Mouse (Mus musculus): Measurements from ENCODE around the gene Gpm6b. TPM values are rescaled to one million over a fixed set of nuclear protein-coding genes. Genes with fewer than 3 reads are reported as not detected.

Gene Gpm6b
- 10 to 100 TPM; 11.2 to 17.4 TPM for polyA plus RNA-seq (2017; shearing (Covaris generic))

DNA sequence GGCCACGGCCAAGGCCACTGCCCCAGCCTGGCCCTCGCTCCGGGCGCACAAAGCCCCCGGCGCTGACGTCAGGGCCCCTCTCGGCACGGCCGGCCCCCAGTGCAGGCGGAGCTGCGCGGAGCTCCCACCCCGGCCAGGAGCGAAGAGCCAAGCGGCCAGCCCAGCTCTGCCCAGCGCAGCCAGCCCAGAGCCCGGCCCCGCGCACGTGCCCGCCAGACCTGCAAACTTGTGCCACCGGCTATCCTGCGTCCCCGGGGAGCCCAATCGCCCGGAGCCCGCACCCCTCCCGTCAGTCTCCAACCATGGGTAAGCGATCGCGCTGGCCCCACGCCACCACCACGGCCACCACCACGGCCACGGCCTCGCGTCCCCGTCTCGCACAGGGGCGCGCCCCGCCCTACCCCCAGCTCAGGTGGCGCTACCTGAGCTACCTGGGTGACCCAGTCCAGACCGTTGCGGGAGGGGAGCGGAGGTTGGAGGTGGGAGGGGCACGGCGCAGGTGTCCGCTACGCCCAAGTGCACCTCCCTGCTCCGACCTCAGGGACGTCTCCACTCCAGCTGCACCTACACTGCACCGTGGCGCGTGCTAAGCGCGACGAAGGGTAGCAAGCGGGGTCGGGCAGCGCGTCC, at the start of gene Gpm6b:
TSS of gene Gpm6b (plus strand) at position 81 of the 630 bp plus-strand sequence.

Other genes starting within 250 kb of the Gpm6b start
- gene Gemin8, start 68.5 kb upstream of the Gpm6b start, polyA plus RNA-seq (2017; shearing (Covaris generic)): 10 to 100 TPM; 10.5 to 12.7 TPM
- 10 to 100 TPM; 23.7 to 23.8 TPM for gene Trappc2, start 201.7 kb downstream of the Gpm6b start, polyA plus RNA-seq (2017; shearing (Covaris generic))
- gene Ofd1, start 201.8 kb downstream of the Gpm6b start, polyA plus RNA-seq (2017; shearing (Covaris generic)): 10 to 100 TPM in 1 of 2 experiments, 1 to 10 TPM in 1; 8.3 to 10.6 TPM
- gene Rab9, start 241.0 kb downstream of the Gpm6b start, polyA plus RNA-seq (2017; shearing (Covaris generic)): 10 to 100 TPM; 27.6 to 31.7 TPM

All from activated CD4-positive, CD25-positive, alpha-beta regulatory T cell (primary cell).